Mouse (Mus musculus) MEL-GATA-1-ER (cell line): ENCODE data around the gene Cldn19.

Experiments used
- DNase-seq: peaks from one replicate; pipeline ENCODE4 v3.0.0-alpha.2; 2012; ENCODE audit warnings: low read depth; ENCODE audit errors: extremely low read depth

The Cldn19 gene

DNA sequence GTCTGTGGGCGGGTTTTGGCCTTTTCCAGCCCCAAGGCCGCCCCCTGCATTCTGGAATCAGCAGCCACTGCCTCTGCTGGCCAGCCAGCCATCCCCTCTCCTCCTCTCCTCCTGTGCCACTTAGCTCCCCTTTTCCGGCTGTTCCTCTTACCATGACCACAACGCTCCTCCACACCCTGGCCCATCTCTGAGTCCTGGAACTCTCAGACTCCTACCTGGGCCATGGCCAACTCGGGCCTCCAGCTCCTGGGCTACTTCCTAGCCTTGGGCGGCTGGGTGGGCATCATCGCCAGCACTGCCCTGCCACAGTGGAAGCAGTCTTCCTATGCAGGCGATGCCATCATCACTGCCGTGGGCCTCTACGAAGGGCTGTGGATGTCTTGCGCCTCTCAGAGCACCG, at the start of gene Cldn19:
Gene Cldn19, plus strand, starts transcription at position 64 of the 400 bp plus-strand sequence.
- no peak for DNase-seq

DNA sequence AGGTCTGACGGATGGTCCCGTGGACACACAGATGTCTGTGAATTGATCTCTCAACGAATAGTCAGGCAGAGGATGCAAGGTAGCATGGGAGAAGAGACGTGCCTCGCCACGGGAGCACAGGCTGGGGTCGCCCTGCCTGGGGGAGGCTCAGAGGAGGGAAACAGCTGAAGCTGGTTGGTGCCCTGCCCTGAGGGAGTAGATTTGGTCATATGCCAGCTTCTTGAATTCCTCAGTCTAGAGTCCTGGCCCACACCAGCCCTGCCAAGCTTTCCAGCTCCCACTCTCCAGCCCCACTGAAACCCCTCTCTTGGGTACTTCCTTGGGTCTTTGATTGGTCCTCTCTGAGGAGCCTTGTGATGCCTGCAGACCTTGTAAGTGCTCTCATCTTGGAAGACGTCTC, 38.5 kb upstream of the Cldn19 start:
- no peak for DNase-seq

DNA sequence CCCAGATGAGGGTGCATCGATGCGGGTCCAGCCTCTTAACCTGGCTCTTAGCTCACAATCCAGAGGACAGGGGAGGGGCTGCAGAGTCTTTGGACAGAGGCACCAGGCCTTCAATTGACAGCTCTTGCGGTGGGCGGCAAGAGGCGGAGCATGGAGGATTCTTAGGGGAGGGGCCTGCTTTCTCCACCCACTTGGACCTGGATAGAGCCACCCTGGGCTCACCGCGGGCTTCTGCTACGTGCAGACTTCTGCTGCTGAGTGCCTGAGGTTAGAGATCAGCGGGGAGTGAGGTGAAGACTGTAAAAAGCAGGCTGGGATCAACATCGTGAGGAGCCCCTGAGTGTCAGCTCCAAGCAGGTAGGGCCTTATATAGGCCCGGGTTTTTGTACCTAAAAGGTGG, 37.0 kb upstream of the Cldn19 start, which contains the start of gene Tmem269:
Gene Tmem269, minus strand, starts transcription at position 49 of the 400 bp plus-strand sequence.
- DNase-seq = no peak

DNA sequence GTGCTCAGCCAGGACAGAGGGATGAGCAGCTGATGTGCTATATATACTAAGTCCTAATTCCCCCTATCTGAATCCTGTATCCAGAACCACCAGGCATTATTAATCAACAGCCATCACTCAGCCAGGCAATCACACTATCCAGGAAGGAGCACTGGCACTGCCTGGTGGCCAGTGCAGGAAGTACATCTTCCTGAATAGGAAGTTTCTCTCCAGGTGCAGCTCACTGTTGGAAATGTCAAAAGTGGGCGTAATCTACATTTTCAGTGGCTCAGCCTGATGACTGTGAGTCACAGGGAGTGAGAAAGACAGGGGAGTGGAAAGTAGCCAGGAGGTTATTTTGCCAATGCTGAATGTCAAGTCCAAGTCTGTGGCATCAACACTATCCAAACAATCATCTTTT, 31.5 kb upstream of the Cldn19 start:
- peak; percentile 39 for DNase-seq

DNA sequence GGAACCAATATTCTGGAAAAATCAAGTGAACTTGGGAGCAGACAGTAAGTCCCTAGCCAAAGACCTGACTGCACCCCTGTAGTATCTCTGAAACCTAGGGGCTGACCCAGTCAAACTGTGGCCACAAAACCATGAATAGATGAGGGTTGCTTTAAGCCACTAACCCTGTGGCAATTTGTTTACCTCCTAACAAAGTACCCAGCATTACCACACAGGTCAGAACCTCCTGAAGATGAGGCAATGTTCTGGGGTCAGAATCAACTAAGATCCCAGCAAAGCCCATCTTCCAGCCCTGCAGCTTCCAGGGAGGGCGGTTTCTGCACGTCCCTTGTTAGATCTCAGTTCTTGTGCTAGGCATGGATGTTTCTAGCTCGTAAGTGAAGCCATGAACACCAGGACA, 30.7 kb upstream of the Cldn19 start:
- DNase-seq = no peak

DNA sequence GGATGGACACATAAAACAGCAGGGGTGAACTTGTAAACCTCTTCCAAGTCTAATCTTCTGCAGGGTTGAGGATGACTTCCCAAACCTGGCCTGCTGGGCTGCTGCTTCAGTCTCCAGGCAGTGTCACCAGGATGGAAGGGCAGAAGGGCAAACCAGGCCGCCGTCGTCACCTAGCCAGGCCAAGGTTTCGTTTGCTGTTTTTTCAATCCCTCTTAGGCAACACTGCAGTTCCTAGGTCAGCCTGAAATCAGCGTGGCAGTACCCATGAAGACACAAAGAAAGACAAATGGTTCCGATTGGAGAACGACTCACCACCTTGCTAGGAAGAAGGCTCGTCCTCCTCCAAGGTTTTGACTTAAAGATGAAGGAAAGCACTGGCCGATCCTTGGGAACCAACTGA, 29.5 kb upstream of the Cldn19 start:
- no peak for DNase-seq

DNA sequence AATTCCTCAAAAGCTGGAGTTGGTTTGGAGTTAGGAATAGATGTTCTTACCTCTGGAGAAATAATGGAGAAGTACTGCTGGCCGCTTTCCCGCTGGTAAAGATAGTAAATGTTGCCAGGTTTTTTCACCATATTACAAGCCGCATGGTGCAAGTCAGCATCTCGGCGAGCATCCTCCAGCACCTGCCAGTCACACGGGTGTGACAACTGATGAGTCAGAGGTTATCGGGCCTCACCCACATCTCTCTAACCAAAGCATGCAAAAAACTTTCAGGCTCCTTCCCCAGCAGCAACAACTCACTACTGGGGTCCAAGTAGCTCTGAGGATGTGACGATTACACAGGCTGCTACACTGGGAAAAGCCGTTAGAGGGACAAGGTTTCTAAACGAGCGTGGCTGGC, 28.5 kb upstream of the Cldn19 start:
- DNase-seq = no peak

DNA sequence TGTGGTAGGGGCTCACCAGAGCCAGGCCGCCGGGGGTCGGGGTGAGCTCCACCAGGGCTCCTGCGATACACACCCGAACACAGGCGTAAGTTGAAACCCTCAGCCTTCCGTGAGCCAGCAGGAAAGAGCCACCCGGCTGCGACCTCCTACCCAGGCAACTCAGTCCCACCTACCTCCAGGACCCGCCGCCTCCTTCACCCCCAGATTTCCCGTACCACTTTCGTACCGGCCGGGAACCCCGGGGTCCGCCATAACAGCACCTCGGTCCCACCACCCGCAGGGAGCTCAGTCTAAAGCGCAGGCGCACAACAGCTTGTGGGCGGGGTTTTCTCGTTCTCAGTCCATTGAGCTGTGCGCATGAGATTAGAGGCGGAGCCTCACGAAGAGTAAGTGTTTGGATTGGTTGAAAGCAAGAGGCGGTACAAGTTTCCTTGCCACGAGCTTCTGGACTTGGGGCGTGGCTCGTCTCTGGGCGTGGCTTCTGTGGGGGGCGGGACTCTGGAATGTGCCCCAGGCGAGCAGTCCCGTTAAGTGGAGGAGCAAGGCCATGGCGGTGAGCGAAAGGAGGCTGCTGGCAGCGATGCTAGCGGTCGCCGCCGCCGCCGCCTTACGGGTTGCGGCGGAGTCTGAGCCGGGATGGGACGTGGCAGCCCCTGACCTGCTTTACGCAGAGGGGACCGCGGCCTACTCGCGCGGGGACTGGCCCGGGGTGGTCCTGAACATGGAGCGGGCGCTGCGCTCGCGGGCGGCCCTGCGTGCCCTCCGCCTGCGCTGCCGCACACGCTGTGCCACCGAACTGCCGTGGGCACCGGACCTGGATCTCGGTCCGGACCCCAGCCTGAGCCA, 22.6 kb upstream of the Cldn19 start, which contains the start of the genes AU022252 and P3h1:
Gene AU022252, minus strand, starts transcription at position 303 of the 846 bp plus-strand sequence.
Gene P3h1, plus strand, starts transcription at position 506 of the 846 bp plus-strand sequence.
- DNase-seq = peak; percentile 96

DNA sequence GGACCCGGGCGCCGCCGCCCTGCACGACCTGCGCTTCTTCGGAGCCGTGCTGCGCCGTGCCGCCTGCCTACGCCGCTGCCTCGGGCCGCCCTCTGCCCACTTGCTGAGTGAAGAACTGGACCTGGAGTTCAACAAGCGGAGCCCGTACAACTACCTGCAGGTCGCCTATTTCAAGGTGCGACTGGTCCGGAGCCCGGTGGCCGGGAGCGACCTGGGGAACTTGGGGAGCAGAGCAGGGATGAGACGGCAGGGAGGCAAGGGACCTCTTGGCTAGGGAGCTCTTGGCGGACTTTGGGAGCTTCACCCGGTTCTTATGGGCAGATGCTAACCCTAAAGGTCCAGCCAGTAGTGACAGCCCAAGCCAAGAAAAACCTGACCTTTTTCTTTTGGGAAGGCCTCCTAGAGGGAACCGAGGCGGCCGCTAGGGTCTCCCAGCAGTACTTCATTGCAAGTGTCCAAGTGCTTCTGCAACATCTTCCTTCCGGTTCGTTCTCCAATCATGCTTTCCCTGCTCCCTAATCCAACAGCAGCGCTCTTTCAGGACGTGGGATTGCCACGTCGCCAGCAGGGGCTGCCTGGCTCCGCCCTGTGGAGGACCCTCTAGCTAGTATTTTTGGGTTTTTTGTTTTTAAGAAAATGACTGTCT, 21.8 kb upstream of the Cldn19 start:
- peak; percentile 68 for DNase-seq

DNA sequence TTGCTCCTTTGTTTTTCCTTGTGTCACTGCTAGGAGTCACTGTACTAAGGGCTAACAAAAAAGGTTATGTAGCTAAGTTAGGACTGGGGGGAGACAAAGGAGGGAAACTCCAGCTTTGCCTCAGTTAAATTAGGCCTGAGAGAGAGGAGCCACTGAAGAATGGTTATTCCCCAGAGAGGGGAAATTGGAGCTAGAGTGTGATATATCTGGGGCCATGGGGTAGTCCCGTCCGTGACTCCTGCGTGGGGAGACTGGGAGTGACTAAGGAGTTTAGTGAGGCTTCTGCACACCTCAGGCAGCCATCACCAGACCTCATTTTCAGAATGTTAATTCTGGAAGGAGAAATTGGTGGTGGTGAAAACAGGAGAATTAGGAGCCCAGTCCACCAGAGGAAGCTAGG, 20.9 kb upstream of the Cldn19 start:
- no peak for DNase-seq

DNA sequence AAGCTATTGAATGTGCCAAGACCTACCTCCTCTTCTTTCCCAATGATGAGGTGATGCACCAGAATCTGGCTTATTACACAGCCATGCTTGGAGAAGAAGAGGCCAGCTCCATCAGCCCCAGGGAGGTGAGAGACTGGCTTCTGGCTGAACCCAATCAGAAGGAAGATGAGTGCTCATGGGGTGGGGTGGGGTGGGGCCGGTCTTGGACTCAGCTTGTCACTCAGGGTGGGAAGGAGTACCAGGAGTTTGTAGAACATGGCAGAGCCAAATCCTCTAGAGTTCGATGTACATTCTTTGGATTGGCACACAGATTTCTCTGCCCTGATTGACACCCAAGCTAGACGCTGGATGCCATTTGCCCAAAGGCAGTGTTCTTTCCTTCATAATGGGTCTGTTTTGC, 16.6 kb upstream of the Cldn19 start:
- no peak for DNase-seq

DNA sequence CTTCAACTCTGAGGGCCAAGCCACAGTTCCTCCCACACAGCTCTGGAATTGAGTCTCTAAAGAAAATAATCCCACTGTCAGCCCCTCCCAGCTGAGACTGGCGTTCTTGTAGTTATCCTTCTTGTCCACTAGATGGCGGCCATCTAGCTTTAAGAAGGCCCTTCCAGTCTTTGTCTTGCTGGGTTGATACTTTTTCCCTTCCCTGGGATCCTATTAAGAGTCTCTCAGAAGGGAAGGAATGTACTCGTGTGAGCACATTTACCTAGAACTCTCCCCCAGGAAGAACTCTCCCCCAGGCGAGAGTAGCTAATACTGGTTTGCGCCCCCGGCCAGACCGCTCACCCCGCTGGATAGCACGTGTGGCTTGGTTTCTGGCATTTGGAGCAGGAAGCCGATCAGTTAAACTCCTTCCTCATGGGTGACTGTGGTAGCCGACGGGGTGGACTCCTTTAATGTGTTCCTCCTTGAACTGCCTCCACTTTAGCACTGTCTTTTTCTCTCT, 16.0 kb upstream of the Cldn19 start:
- peak; percentile 71 for DNase-seq

DNA sequence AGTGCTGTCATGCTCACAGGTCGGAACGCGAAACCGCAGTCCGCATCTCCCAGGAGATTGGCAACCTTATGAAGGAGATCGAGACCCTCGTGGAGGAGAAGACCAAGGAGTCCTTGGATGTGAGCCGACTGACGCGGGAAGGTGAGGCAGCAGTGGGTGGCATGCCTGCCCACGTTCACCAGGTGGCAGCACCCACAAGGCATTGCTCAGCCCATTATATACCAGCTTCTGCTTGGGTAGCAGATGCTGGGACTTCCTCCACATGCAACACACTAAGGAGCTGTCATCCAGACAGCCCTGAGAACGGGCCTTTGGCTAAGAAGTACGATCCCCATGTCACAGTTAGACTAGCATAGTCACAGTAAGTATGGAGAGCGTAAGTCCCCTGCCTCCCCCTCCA, 13.6 kb upstream of the Cldn19 start:
- DNase-seq = no peak

DNA sequence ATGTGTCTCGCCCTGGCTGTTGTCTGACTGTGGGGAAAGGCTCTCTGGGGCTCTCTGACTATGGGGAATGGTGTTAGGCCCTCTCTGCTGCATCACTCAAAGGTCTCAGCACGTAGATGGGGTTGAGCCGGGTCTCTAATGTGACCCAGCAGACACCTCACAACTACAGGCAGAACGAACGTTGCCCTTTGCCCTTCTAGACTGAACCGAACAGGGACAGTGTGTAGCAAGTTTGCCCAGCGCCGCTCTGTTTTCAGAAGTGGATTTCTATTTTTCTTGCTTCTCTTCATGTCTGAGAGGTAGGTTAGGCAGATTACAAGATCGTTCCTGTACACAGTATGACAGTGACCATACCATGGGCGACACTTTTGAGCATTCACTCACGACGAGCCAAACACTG, 12.6 kb upstream of the Cldn19 start:
- DNase-seq = no peak

DNA sequence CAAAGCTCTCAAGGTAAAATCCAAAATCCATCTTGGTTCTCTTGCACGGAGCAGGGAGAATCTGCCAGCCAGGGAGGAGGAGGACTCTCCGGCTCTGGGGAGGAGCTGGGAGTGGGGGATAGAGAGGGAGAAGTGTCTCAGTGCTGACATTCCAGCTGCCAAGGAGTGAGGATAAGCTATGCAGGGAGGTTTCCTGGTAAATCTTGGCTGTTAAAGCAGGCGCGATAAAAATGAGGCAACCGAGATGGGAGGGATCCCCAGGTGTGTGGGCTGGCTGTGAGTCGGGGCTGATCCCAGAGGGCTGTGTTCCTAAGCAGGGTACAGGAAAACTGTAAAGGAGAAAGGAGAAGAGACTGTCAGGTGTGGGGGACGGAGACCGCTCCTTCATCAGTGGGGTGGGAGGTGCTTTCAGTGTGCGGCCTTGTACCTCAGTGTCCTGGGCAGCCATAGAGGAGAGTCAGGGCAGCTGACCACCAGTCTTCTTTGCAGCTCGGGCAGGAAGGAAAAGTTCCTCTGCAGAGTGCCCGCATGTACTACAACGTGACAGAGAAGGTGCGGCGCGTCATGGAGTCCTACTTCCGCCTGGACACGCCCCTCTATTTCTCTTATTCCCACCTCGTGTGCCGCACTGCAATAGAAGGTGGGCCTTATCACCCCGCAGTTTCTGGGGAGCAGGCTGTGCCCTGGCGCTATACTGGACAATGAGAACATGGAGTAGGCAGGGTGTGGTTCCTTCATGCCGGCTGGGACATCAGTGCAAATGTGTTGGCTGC, 10.6 kb upstream of the Cldn19 start:
- no peak for DNase-seq

DNA sequence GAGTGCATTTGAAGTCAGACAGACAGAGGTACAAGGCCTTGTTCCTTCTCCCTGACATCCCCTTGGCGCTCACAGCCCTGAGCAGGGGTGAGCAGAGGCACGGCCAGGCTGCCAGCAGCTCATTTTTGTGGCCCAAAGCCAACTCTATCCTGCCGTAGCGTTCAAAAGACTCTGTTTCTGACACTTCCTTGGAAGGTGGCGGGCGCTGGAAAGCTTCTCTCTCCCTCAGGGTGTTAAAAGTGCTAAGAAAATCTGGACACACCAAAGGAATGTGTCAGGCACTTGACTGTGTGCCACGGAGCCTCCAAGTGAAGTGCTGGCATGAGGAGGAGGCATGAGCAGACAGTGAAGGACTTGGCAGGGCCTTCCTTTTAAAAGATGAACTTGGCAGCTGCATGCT, 9.7 kb upstream of the Cldn19 start:
- DNase-seq = no peak

DNA sequence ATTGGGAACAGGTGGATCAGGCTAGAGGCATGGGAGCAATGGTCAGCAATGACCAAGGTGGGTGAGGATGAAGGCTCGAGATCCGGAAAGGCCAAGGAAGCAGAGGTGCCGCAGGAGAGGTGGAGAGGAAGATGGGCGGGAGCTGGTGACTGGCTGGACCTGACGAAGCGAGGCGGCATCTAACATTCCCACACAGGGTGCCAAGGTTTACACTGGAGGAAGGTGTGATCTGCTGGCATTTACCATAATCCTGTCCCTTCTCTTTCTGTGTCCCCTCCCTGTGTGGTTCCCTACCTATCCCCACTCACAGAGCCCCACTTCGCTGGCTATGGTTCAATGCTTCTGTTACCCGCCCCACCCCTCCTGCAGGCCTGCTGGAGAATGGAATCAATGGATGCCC, 9.3 kb upstream of the Cldn19 start:
- DNase-seq = no peak

DNA sequence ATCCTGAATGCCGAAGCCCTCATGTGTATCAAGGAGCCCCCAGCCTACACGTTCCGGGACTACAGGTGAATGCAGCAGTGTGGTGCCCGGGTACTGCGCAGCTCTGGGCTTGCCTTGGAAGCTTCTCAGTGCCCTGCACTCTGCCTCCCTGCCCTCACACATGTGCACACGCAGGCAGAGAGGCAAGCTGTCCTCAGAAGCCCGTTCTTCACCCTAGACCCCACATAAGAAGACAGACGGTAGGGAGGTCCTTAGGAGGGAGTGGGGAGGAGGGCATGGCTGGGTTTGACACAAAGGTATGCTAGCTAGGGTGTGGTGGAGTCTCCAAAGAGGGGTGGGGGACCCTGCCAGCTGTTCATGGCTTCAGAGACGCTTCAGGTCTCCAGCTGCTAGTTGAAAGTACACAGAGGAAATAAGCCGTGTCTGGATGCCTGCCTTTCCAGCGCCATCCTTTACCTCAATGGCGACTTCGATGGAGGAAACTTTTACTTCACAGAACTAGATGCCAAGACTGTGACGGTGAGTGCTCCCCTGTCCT, 8.5 kb upstream of the Cldn19 start:
- DNase-seq = no peak

DNA sequence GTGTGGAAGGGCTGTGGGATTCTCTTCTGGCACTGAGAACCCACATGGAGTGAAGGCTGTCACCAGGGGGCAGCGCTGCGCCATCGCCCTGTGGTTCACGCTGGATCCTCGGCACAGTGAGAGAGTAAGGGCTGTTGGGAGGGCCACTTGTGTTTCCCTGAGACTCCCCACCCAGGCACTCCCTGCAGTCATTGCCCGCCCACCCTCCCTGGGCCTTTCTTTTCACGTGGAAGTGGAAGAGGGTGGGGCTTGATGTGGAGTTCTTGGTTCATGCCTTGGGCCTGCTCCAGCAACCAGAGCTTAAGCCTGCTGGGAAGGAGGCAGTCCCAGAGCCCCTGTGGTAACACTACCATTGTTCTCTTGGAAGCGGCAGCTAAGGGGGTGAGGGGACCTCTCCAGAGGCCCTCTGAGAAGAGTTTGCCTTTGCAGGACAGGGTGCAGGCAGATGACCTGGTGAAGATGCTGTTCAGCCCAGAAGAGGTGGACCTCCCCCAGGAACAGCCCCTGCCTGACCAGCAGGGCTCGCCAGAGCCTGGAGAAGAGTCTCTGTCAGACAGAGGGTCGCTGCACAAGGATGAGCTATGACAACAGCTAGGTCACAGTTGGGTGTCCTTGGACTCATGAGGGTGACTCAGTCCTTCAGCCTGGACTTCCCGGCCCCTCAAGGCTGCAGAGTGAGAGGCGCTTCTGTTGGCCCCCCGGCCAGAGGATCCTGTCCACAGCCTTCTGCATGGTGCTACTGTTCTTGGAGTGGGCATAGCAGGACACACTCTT, 7.6 kb upstream of the Cldn19 start:
- no peak for DNase-seq

DNA sequence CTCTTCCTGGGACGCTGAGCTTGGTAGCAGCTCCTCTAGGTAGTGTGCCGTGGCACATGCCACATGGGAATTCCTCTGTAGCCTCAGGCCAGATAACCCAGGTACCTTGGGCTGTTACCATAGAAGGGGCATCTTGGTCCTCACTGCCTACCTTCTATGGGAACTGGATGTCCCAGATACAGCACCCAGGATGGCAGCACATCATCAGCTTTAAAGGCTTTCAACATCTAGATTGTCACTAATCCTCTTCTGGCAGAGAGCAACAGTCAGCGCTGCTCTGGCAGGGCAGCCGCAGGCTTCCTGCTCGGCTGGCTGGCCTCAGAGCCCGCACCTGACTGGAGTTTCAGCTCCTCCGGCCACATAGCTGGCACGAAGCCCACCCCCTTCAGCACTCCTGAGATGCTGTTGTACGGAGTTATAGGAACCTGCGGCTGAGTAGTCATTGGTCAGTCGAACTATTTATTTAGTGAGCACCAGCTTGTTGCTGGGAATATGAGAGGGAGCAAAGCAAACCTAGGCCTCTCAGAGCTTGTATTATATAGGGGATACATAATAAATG, 6.7 kb upstream of the Cldn19 start:
- DNase-seq = no peak
